Mouse (Mus musculus) megakaryocyte, embryonic 14.5 days (primary cell): ENCODE results near the gene Asic2.

Source experiments
- FLI1 ChIP-seq: IDR thresholded peaks from 2 replicates; pipeline ENCODE4 v1.6.1; 2012; ENCODE audit warnings: low read length, inconsistent platforms, mixed read lengths
- GATA1 ChIP-seq: IDR thresholded peaks from 3 replicates; pipeline ENCODE4 v1.6.1; 2012; ENCODE audit warnings: mixed read lengths, low read length, inconsistent platforms, borderline replicate concordance

DNA sequence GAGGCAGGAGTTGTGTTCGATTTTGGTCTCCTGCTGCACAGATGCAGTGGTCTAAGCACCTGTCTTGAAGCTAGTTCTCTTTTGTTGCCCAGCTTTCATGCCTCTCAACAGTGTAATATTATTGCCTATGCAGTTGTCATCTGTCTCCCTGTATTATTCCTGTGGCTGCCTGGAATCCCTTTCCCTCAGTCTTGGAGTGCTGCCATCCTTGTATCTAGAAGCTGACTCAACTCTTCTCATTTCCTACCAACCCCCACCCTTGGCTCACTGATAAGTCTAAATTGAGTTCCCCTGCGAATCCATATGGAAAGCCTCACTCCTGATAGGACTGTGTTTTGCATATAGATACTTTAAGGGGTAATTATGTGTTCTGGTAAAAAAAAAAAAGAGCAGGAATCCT, 373.0 kb downstream of the Asic2 start:
- TF ChIP-seq GATA1, result no peak
- TF ChIP-seq FLI1, result no peak
